In the genomic region with DNA sequence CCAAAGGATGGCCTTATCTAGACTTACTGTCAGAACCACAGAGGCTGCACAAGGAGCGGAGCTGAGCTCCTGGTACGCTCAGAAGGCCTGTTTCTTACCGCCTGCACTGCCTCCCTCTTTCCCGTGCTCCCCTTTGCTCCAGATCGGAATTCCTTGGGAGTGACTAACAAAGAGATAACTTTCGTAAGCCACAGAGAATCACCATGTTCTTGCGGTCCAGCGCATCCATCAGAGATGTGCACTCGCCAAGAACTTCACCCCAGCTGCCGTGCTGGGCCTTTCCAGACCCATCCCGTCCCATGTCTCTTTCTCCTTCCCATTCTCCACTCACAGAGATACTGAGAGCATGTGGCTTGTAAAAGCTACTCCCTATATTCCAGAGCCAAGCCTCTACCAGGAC, we compare ENCODE assay signal across 20 mouse cellular contexts.
DNase-seq lines count a peak whose midpoint lies in the region; ATAC-seq lines count a peak whose summit lies in the region.
"Had no signal": no experiment of that assay in that cellular context is flagged by ENCODE, and none has a peak within 500 bp of the region (broad histone marks: within the 10 kb centered on the region; RNA-seq: fewer than 3 reads in every experiment).

No protein-coding gene starts in this region.

- no peaks in the 10 kb centered on the region for H3K9me3 ChIP-seq in kidney, embryonic 16.5 days (ENCODE audit: low read length)
- no peaks in the 10 kb centered on the region for H3K9me3 ChIP-seq in kidney, embryonic 14.5 days (ENCODE audit: control insufficient read depth, low read length)
- no peaks in the 10 kb centered on the region for H3K9me3 ChIP-seq in forebrain, embryonic 15.5 days
- H3K9me3 ChIP-seq in hindbrain, embryonic 13.5 days, result no peaks in the 10 kb centered on the region
- H3K9me3 ChIP-seq: embryonic facial prominence, embryonic 10.5 days; intestine, embryonic 15.5 days; kidney, embryonic 15.5 days; midbrain, embryonic 13.5 days; neural tube, embryonic 15.5 days had no signal

- no peak overlapping the region for H3K4me2 ChIP-seq in kidney, embryonic 16.5 days (replicated peaks; ENCODE audit: low read depth, low read length)
- no peak overlapping the region for H3K4me2 ChIP-seq in kidney, embryonic 14.5 days (replicated peaks; ENCODE audit: low read depth, low read length)
- H3K4me2 ChIP-seq in forebrain, embryonic 15.5 days (replicated peaks), result no peak overlapping the region
- no peak overlapping the region for H3K4me2 ChIP-seq in hindbrain, embryonic 13.5 days
- H3K4me2 ChIP-seq: hindbrain, embryonic 14.5 days; intestine, embryonic 15.5 days; kidney, embryonic 15.5 days; midbrain, embryonic 13.5 days; neural tube, embryonic 15.5 days had no signal

- no peaks in the 10 kb centered on the region for H3K27me3 ChIP-seq in kidney, embryonic 16.5 days (ENCODE audit: insufficient read depth, low read length)
- no peaks in the 10 kb centered on the region for H3K27me3 ChIP-seq in kidney, embryonic 14.5 days (ENCODE audit: control insufficient read depth, insufficient read depth, low read length)
- no peaks in the 10 kb centered on the region for H3K27me3 ChIP-seq in forebrain, embryonic 15.5 days
- no peaks in the 10 kb centered on the region for H3K27me3 ChIP-seq in hindbrain, embryonic 13.5 days
- H3K27me3 ChIP-seq: intestine, embryonic 15.5 days; kidney, embryonic 15.5 days; midbrain, embryonic 13.5 days; neural tube, embryonic 15.5 days; Patski had no signal

- peaks cover 57% of the 10 kb centered on the region for H3K4me1 ChIP-seq in kidney, embryonic 16.5 days (ENCODE audit: insufficient read depth, low read length)
- peaks cover 29% of the 10 kb centered on the region for H3K4me1 ChIP-seq in kidney, embryonic 14.5 days (ENCODE audit: control insufficient read depth, insufficient read depth, low read length)
- peaks cover 60% of the 10 kb centered on the region for H3K4me1 ChIP-seq in forebrain, embryonic 15.5 days
- H3K4me1 ChIP-seq in hindbrain, embryonic 13.5 days (replicated peaks), result peaks cover 55% of the 10 kb centered on the region

- 69% methylated on average over 11 of the region's 11 CpGs for WGBS in kidney, embryonic 16.5 days
- 80% methylated on average over 11 of the region's 11 CpGs for WGBS in kidney, embryonic 14.5 days
- 56% methylated on average over 11 of the region's 11 CpGs for WGBS in forebrain, embryonic 15.5 days
- WGBS in hindbrain, embryonic 13.5 days, result 66% methylated on average over 11 of the region's 11 CpGs

- ATAC-seq in kidney, embryonic 16.5 days (ENCODE audit: low FRiP score, low TSS enrichment), result no peak
- ATAC-seq in kidney, embryonic 14.5 days (ENCODE audit: low FRiP score, low TSS enrichment), result no peak
- ATAC-seq in forebrain, embryonic 15.5 days (replicated peaks), result no peak
- ATAC-seq in megakaryocyte progenitor cell, adult 5-6 weeks (replicated peaks; ENCODE audit: poor library complexity), result no peak
- ATAC-seq in hindbrain, embryonic 13.5 days (ENCODE audit: low FRiP score), result no peak
- ATAC-seq: intestine, embryonic 15.5 days; midbrain, embryonic 13.5 days; Patski had no signal

- no peak overlapping the region for H3K9ac ChIP-seq in kidney, embryonic 16.5 days (replicated peaks; ENCODE audit: low read length)
- H3K9ac ChIP-seq in kidney, embryonic 14.5 days (ENCODE audit: low read depth, low read length), result no peak overlapping the region
- H3K9ac ChIP-seq in forebrain, embryonic 15.5 days (replicated peaks), result no peak overlapping the region
- no peak overlapping the region for H3K9ac ChIP-seq in hindbrain, embryonic 13.5 days
- H3K9ac ChIP-seq: hindbrain, embryonic 14.5 days; intestine, embryonic 15.5 days; kidney, embryonic 15.5 days; liver, embryonic 14.5 days; midbrain, embryonic 13.5 days; neural tube, embryonic 15.5 days had no signal

- intact Hi-C loops in heart, postnatal 10 days (cut with DNase I), result loop anchor here (5.0 kb wide), 1 partner anchor 53 kb away; no protein-coding TSS in a partner anchor

- H3K4me3 ChIP-seq in kidney, embryonic 16.5 days (ENCODE audit: low read length), result no peak overlapping the region
- H3K4me3 ChIP-seq in kidney, embryonic 14.5 days (ENCODE audit: low read length), result no peak overlapping the region
- H3K4me3 ChIP-seq in forebrain, embryonic 15.5 days, result no peak overlapping the region
- no peak overlapping the region for H3K4me3 ChIP-seq in hindbrain, embryonic 13.5 days
- H3K4me3 ChIP-seq: embryonic facial prominence, embryonic 10.5 days; intestine, embryonic 15.5 days; kidney, embryonic 15.5 days; midbrain, embryonic 13.5 days; neural tube, embryonic 15.5 days had no signal

- 0 out of 2 replicates have a peak overlapping the region, but pooled peaks have one; percentile 5 for H3K27ac ChIP-seq in kidney, embryonic 16.5 days (ENCODE audit: low read length)
- no peak overlapping the region for H3K27ac ChIP-seq in kidney, embryonic 14.5 days (ENCODE audit: low read depth, low read length)
- H3K27ac ChIP-seq in forebrain, embryonic 15.5 days (replicated peaks), result peak overlapping the region; percentile 51
- H3K27ac ChIP-seq in hindbrain, embryonic 13.5 days, result no peak overlapping the region
- H3K27ac ChIP-seq: embryonic facial prominence, embryonic 10.5 days; hindbrain, embryonic 14.5 days; intestine, embryonic 15.5 days; kidney, embryonic 15.5 days; liver, embryonic 14.5 days; midbrain, embryonic 13.5 days; neural tube, embryonic 15.5 days had no signal

- no peaks in the 10 kb centered on the region for H3K36me3 ChIP-seq in kidney, embryonic 16.5 days (ENCODE audit: insufficient read depth, low read length)
- H3K36me3 ChIP-seq in kidney, embryonic 14.5 days (ENCODE audit: control insufficient read depth, insufficient read depth, low read length), result peaks cover 7% of the 10 kb centered on the region; the same call in 1 of the 2 replicates
- H3K36me3 ChIP-seq in forebrain, embryonic 15.5 days, result no peaks in the 10 kb centered on the region
- no peaks in the 10 kb centered on the region for H3K36me3 ChIP-seq in hindbrain, embryonic 13.5 days
- H3K36me3 ChIP-seq: intestine, embryonic 15.5 days; midbrain, embryonic 13.5 days; neural tube, embryonic 15.5 days had no signal

- DNase-seq in Muller cell, postnatal 12 days (ENCODE audit: inconsistent ontology term), result peak; percentile 84
- DNase-seq in heart, postnatal 10 days, result peak; percentile 45 to 49
- DNase-seq: adrenal gland, adult 8-10 months; cerebellum, adult 8-10 months; gastrocnemius, postnatal 25 days; right cerebral cortex, postnatal 4 days; thymus, postnatal 25 days had no signal

Comparison
In these comparisons a context has a peak if more than half of its experiments do, and no peak if none do; other contexts are left out.
1. H3K27ac ChIP-seq: peak in kidney, embryonic 16.5 days (single experiment) and forebrain, embryonic 15.5 days (single experiment); none in kidney, embryonic 14.5 days (single experiment) and hindbrain, embryonic 13.5 days (single experiment).